Mouse (Mus musculus) adrenal gland, adult (tissue): ENCODE measurements around the gene Nampt.

Experiments used
- DNase-seq, 2 experiments: peaks; one replicate each; pipeline ENCODE4 v3.0.0; 2022 to 2023; ENCODE audit warnings: low spot score in 1 of 2; ENCODE audit not compliant: inconsistent age in 2 of 2

Gene Nampt

GRCm38 (mm10) chr12:32819416-32819815 lies at the start of gene Nampt:
Gene Nampt (plus strand): TSS chr12:32819545.
- DNase-seq = no peak

GRCm38 (mm10) chr12:32770766-32771165 lies 48.6 kb upstream of the Nampt start:
- DNase-seq = no peak

DNA sequence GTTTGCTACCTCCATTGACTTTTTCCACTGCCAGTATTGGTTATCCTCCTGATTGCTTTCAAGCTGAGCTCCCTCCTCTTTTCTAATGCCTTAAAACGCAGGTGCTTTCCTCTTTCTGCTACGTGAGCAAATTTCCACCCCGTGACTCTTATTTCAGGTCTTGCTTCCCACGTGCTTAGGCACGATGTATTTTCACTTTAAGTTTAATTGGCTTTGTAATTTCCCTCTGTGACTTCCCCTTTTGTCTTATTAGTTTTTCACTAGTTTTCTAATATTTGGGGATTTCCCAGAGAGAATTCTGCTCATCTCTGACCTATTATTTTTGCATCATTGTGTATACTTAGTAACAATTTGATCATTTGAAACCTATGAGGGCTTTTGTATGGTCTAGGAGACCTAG lies 44.8 kb upstream of the Nampt start:
- no peak for DNase-seq

- no peak for DNase-seq
Measured at GRCm38 (mm10) chr12:32789092-32789491, 30.3 kb upstream of the Nampt start.

GRCm38 (mm10) chr12:32795765-32796471 lies 23.4 kb upstream of the Nampt start:
- DNase-seq = peak in 1 of 2 experiments; percentile 61

DNA sequence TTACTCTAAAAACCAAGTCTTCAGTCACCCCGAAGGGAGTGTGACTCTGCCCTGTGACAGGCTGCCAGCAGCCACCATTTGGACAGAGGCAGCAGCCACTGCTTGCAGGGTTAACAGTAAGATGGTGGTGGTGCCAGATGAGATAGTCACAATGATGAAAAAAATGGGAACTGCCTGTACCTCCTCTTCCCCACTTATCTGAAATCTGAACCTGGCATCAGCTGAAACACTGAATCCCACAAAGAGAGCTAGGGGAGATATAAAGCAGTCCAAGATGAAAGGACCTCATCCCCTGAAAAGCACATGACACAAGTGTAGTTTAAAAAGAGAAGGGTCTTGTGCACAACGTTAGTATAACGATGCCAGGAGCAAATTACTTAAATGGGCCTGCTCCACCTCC lies 21.9 kb upstream of the Nampt start:
- DNase-seq = no peak

DNA sequence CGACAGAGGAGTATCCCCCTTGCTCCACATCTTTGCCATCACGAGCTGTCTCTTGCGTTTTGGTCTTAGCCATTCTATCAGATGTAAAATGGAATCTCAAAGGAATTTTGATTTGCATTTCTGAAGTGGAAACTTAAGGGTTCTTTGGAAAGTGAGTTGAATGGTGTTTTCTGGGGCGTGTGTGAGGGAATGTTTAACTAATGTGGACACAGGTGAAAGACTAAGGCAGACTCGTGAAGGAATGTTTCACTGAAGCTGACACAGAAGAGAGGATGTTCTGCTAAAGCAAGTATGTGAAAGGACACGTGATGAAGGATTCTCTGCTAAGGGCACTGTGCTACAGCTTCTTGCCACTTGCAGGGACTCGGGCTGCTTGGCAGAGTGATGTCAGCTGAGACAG lies 18.3 kb upstream of the Nampt start:
- DNase-seq = no peak

DNA sequence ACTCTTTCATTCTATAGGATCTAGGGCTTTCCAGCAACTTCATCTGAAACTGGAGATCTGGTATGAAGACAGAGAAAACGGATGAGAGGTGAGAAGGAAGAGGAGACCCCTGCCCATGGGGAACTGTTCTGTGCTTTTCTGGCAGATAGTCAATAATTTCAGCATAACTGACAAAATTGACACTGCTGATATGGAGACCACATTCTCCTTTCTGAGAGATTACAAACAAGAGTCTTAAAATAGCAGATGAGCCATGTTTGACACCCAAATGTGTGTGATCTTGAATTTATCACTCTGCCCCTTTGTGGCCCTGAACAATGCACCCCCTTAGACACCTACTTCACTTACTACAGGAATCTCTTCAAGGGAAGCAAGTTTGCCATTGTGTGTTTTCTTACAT lies 13.8 kb upstream of the Nampt start:
- no peak for DNase-seq

DNA sequence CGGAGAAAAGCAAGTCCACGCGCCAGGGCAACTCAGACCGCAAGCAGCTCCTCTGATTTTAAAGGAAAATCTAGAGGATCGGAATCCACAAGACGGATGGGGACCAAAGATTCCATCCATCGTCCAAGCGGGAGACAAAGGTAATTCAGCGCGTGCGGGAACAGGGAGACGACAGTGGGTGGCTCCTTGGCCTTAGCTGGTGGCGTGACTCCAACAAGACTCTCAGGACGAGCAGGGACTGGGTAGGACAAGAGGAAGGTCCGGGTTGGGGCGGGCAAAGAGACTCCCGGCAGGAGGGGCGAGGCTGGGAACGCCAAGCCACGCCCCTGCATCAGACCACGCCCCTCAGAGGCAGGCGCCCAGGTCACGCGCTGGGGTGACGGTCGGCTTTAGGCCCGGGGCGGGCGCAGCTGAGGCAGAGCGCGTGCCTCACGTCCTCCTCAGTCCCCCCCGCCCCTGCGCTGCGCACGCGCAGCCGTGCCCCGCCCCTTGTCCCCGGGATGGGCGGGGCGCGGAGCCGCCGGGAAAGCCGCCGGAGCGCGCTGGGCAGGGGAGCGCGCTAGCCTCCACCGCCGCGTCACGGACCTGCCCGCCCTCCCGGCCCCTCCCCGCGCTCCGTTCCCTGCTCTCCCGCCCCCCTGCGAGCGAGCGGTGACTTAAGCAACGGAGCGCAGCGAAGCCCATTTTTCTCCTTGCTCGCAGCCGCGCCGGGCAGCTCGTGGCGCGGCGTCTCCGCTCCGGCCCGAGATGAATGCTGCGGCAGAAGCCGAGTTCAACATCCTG lies 669 bp downstream of the Nampt start:
- DNase-seq = peak; percentile 100

- peak; percentile 89 to 93 for DNase-seq
Measured at GRCm38 (mm10) chr12:32820688-32821503, 1.6 kb downstream of the Nampt start.

- DNase-seq = peak in 1 of 2 experiments; percentile 50
Measured at GRCm38 (mm10) chr12:32821504-32822011, 2.2 kb downstream of the Nampt start.

- peak in 1 of 2 experiments; percentile 64 for DNase-seq
Measured at GRCm38 (mm10) chr12:32822066-32822465, 2.7 kb downstream of the Nampt start.

- no peak for DNase-seq
Measured at GRCm38 (mm10) chr12:32824586-32824985, 5.2 kb downstream of the Nampt start.

DNA sequence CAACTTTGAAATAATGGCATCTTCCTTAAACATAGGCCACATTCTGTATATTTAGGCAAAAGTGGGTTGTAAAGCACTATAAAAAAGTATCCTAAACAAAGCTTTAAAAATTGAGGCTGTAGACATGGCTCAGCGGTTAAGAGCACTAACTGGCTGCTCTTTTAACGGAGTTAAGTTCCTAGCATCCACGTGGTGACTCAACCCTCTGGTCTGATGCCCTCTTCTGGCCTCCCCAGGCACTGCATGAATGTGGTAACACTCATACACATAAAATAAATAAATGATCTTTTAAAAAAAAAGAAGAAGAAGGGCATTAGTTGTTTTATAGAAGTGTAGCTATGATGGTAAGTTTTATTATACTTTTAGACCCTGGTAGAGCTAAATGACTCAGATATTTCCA lies 7.6 kb downstream of the Nampt start:
- peak; percentile 61 to 87 for DNase-seq

DNA sequence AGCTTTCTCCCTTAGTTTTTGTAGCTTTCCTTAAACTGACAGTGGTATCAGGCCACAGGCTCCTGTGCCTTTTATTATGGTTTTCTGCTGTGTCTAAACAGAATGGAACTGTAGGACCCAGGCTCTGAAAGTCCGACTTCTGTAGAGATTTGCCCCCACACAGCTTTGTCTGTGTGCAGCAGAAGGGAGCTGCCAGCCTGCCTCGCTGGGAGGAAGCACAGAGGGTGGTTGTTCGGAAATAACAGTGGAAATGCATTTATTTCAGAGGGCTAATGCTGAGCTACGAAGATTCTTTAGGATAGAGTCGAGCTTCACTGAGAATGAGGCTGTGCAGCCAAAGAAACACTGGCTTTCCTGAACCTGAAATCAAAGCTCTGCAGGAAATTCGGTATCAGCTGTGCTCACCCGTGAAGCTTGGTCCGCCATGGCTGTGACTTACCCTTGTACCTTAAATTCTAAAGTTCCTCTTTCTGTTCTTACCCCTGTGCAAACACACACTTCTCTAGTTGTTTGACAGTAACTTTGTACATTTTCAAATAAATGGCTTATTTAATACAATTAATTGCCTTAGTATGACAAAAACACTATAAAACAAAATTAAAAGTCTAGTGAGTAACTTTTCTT lies 8.9 kb downstream of the Nampt start:
- DNase-seq = no peak

DNA sequence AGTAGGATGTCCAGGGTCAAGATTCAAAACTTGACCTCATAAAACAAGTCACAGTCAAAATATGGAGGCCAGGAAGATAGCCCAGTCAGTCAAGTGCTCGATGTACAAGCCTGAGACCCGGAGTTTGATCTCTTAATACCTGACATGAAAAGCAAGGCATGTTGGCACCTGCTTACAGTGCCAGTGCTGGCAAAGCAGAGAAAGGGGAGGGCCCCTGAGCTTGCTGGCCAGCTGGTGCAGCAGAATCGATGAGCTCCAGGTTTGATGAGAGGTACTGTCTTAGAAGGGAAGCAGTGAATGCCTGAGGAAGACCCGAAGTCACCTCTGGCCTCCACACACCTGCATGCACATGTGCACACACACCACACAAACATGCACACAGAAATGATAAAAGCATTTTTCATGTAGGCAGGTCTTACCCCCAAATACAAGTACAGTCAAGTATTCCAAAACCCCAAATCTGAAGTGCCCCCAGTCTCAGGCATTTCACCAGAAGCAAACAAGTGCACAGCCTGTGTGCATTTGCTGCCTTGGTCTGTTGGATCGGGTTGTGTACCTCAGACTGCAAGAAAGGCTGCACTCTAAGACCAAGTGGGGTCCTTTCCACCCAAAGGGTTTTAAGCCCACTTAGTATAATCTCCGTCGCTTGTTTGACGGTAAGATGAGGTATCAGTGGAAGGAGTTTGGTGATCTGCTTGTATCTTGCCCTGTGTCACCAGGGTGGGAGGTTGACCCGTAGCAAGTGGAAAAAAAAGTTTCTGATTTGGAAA lies 10.2 kb downstream of the Nampt start:
- no peak for DNase-seq

- no peak for DNase-seq
Measured at GRCm38 (mm10) chr12:32832076-32832475, 12.7 kb downstream of the Nampt start.

- peak in 1 of 2 experiments; percentile 44 for DNase-seq
Measured at GRCm38 (mm10) chr12:32834781-32835180, 15.4 kb downstream of the Nampt start.

- peak in 1 of 2 experiments; percentile 76 for DNase-seq
Measured at GRCm38 (mm10) chr12:32835235-32835634, 15.9 kb downstream of the Nampt start.

GRCm38 (mm10) chr12:32838406-32838805 lies 19.1 kb downstream of the Nampt start:
- DNase-seq = no peak
